Mouse (Mus musculus) erythroblast, embryonic 14.5 days (primary cell): ENCODE results near the gene Tspan7.

Experiments used
- GATA1 ChIP-seq: IDR thresholded peaks from 2 replicates; pipeline ENCODE4 v1.6.1; 2012; ENCODE audit warnings: low read length, inconsistent platforms, mixed read lengths
- TAL1 ChIP-seq: IDR thresholded peaks from 3 replicates; pipeline ENCODE4 v1.6.1; 2012; ENCODE audit warnings: low read length, inconsistent platforms, mixed read lengths

DNA sequence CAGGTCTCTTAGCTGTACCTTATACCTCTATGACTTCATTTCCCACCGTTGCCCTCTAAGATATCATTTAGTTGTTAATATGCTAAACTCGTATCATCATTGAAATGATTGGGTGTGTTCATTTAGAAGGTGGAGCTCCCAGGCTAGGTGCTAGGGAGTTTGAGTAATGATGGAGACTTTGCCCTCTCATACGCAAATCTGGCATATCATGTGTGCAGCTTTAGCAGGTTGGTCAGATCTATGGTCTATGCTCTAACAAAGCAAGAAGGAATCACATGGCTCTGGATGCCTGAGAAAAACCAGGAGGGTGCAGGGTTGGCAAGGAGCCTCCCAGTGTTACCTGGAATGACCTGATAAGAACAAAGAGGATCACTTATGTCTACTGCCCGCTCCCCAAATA is 91.4 kb downstream of the Tspan7 start:
- TF ChIP-seq GATA1 (no peak), TAL1 (no peak)
